Mouse (Mus musculus) retina, postnatal 7 days (tissue): ENCODE results near the gene Smyd1.

ENCODE experiments used
- DNase-seq: peaks from one replicate; pipeline ENCODE4 v3.0.0-alpha.2; 2012; ENCODE audit warnings: low read depth, low spot score

The Smyd1 gene

GRCm38 (mm10) chr6:71204166-71204565 is 117.9 kb downstream of the Smyd1 start:
- DNase-seq, result no peak

- DNase-seq, result no peak
Observed at GRCm38 (mm10) chr6:71203674-71204073, 118.4 kb downstream of the Smyd1 start.

- DNase-seq, result no peak
Observed at GRCm38 (mm10) chr6:71201925-71202324, 120.1 kb downstream of the Smyd1 start.

GRCm38 (mm10) chr6:71199612-71200011 is 122.4 kb downstream of the Smyd1 start, which contains the start of gene Fabp1:
Fabp1 (plus strand) TSS chr6:71199827.
- DNase-seq, result no peak

- DNase-seq, result no peak
Observed at GRCm38 (mm10) chr6:71197636-71198535, 124.1 kb downstream of the Smyd1 start.

- DNase-seq, result no peak
Observed at GRCm38 (mm10) chr6:71196107-71196506, 125.9 kb downstream of the Smyd1 start.

GRCm38 (mm10) chr6:71193151-71193740 is 128.8 kb downstream of the Smyd1 start:
- no peak for DNase-seq

- no peak for DNase-seq
Observed at GRCm38 (mm10) chr6:71190501-71190900, 131.5 kb downstream of the Smyd1 start.

- no peak for DNase-seq
Observed at GRCm38 (mm10) chr6:71189578-71189977, 132.5 kb downstream of the Smyd1 start.

GRCm38 (mm10) chr6:71184941-71185604 is 137.0 kb downstream of the Smyd1 start:
- no peak for DNase-seq

GRCm38 (mm10) chr6:71180596-71180995 is 141.4 kb downstream of the Smyd1 start:
- no peak for DNase-seq

- DNase-seq, result no peak
Observed at GRCm38 (mm10) chr6:71172812-71173580, 149.0 kb downstream of the Smyd1 start.

GRCm38 (mm10) chr6:71166551-71167169 is 155.4 kb downstream of the Smyd1 start:
- DNase-seq, result peak; percentile 36

GRCm38 (mm10) chr6:71164394-71164793 is 157.6 kb downstream of the Smyd1 start:
- DNase-seq, result no peak
